Mouse (Mus musculus) liver, embryonic 14.5 days (tissue): ENCODE data around the gene Avp.

ENCODE experiments used
- CTCF ChIP-seq: IDR thresholded peaks from 2 replicates; pipeline ENCODE4 v1.5.1; 2016; ENCODE audit warnings: antibody characterized with exemption, low read depth, control low read depth
- EP300 ChIP-seq: IDR thresholded peaks from 2 replicates; pipeline ENCODE4 v1.6.1; 2016; ENCODE audit warnings: antibody characterized with exemption, low read depth

GRCm38 (mm10) chr2:130629839-130630203, 47.5 kb upstream of the Avp start, which contains the start of the genes Fastkd5 and Ubox5:
- TF ChIP-seq CTCF: no peak
- peak; percentile 51 for TF ChIP-seq EP300
